ENCODE assay signal across 8 mouse cellular contexts in the genomic region with DNA sequence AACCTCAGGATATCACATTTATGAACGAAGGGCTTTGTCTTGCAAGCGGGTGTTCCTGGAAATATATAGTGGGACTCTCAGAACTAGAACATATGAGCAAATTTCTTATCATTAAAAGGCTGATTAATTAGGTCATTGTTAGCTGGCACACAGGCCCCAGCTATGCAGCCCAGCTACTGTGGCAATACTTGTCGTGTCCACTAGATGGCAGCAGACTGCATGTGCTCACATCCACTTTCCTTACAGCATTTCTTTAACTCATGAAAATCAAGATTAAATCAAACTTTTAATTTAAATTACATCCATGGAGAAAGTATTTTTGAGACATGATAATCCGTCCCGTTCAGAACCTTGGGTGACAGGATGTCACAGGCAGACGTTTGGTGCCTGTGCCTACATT. TPM values are rescaled to one million over a fixed set of nuclear protein-coding genes. Genes with fewer than 3 reads are reported as not detected.
DNase-seq lines count a peak whose midpoint lies in the region; ATAC-seq and TF ChIP-seq lines count a peak whose summit lies in the region.

No protein-coding gene starts in this region.

- 14% methylated on average over 6 of the region's 6 CpGs for WGBS in heart, postnatal 0 days

- TF ChIP-seq POLR2A in MEL (IDR thresholded peaks at IDR 0.05; ENCODE audit: control insufficient read depth in 1 of 2, insufficient read depth in 1 of 2, low read depth in 1 of 2, low read length in 2 of 2, poor library complexity in 1 of 2): no peak

- TF ChIP-seq EP300 in MEL (IDR thresholded peaks at IDR 0.05; ENCODE audit: low read depth in 1 of 2, low read length in 2 of 2): no peak
- TF ChIP-seq EP300 in heart, postnatal 0 days (IDR thresholded peaks at IDR 0.05; ENCODE audit: low read depth): no peak

- ATAC-seq in erythroblast, adult 5-6 weeks (replicated peaks; ENCODE audit: low FRiP score, poor library complexity, severe bottlenecking): peak; percentile 73
- no peak for ATAC-seq in heart, postnatal 0 days (ENCODE audit: insufficient read depth, low read depth)

- peak; percentile 72 to 95 (median 86) for TF ChIP-seq CTCF in MEL (IDR thresholded peaks at IDR 0.05 in 2 of 3, conservative IDR thresholded peaks at IDR 0.05 in 1 of 3; ENCODE audit: control insufficient read depth in 1 of 3, insufficient read depth in 1 of 3, low read depth in 2 of 3, low read length in 3 of 3, poor library complexity in 1 of 3, severe bottlenecking in 1 of 3)
- TF ChIP-seq CTCF in heart, postnatal 0 days (IDR thresholded peaks at IDR 0.05; ENCODE audit: low read depth): peak; percentile 93
- TF ChIP-seq CTCF in layer of hippocampus, adult 2 months (conservative IDR thresholded peaks at IDR 0.05): peak; percentile 100

- H3K27me3 ChIP-seq in MEL (ENCODE audit: control insufficient read depth in 1 of 2, insufficient read depth in 2 of 2, low read length in 2 of 2): no peaks in the 10 kb centered on the region
- H3K27me3 ChIP-seq in heart, postnatal 0 days (ENCODE audit: control insufficient read depth, insufficient read depth, low read length): no peaks in the 10 kb centered on the region

- H3K27ac ChIP-seq in MEL (ENCODE audit: control insufficient read depth, low read depth, low read length): no peak overlapping the region
- peak overlapping the region; percentile 81 for H3K27ac ChIP-seq in heart, postnatal 0 days (ENCODE audit: low read depth)
- peak overlapping the region; percentile 93 for H3K27ac ChIP-seq in layer of hippocampus, adult 2 months

- no peak overlapping the region for H3K4me3 ChIP-seq in MEL (ENCODE audit: control insufficient read depth in 1 of 2, insufficient read depth in 1 of 2, low read depth in 2 of 2, low read length in 2 of 2)
- no peak overlapping the region for H3K4me3 ChIP-seq in heart, postnatal 0 days (ENCODE audit: low read depth, low read length)
- no peak overlapping the region for H3K4me3 ChIP-seq in layer of hippocampus, adult 2 months

- peak; percentile 82 for TF ChIP-seq RAD21 in MEL (IDR thresholded peaks at IDR 0.05; ENCODE audit: low read depth, low read length)

- H3K4me1 ChIP-seq in MEL (ENCODE audit: control insufficient read depth in 1 of 2, insufficient read depth in 2 of 2, low read length in 2 of 2): no peaks in the 10 kb centered on the region
- no peaks in the 10 kb centered on the region; the same call in 1 of the 2 replicates for H3K4me1 ChIP-seq in heart, postnatal 0 days (ENCODE audit: control insufficient read depth, insufficient read depth)

- no peaks in the 10 kb centered on the region for H3K9me3 ChIP-seq in MEL (replicated peaks; ENCODE audit: insufficient read depth, low read length)
- no peaks in the 10 kb centered on the region for H3K9me3 ChIP-seq in heart, postnatal 0 days (replicated peaks; ENCODE audit: control insufficient read depth, low read length)

- H3K36me3 ChIP-seq in MEL (ENCODE audit: control insufficient read depth in 1 of 2, insufficient read depth in 2 of 2, low read length in 2 of 2): peaks cover 0 to 2% of the 10 kb centered on the region in 2 experiments; a peak in 1 of 4 replicates
- H3K36me3 ChIP-seq in heart, postnatal 0 days (replicated peaks; ENCODE audit: control insufficient read depth, insufficient read depth, low read length): peaks cover 25% of the 10 kb centered on the region

- no peak overlapping the region for H3K9ac ChIP-seq in MEL (ENCODE audit: control insufficient read depth, low read depth, low read length, poor library complexity, severe bottlenecking)
- H3K9ac ChIP-seq in heart, postnatal 0 days (replicated peaks; ENCODE audit: low read depth, low read length): no peak overlapping the region

- H3K79me2 ChIP-seq in MEL (ENCODE audit: control insufficient read depth, insufficient read depth, low read length, poor library complexity): no peaks in the 10 kb centered on the region

- H3K4me2 ChIP-seq in heart, postnatal 0 days (ENCODE audit: low read depth, low read length): no peak overlapping the region

- peak; percentile 73 for DNase-seq in MEL (ENCODE audit: low read depth, low spot score)
- peak; percentile 94 for DNase-seq in brain, adult 2 months (ENCODE audit: low read depth, low spot score)
- peak; percentile 57 for DNase-seq in heart, postnatal 0 days (ENCODE audit: low spot score)
- DNase-seq in layer of hippocampus, adult 2 months (ENCODE audit: low spot score in 2 of 2): peak; percentile 74 to 82
- peak; percentile 78 for DNase-seq in lung, postnatal 10 days
- DNase-seq in retina, adult 2 months (ENCODE audit: low read depth, low spot score): peak; percentile 55
- DNase-seq in urinary bladder, postnatal 25 days (ENCODE audit: low spot score): peak; percentile 55

TF ChIP-seq in MEL, 35 proteins besides CTCF, POLR2A, EP300 and RAD21:
- TF ChIP-seq SMC3 (IDR thresholded peaks at IDR 0.05; ENCODE audit: low read depth, low read length) (peak; percentile 87), MYC (IDR thresholded peaks at IDR 0.05; ENCODE audit: low read depth, low read length) (peak; percentile 71; the same call in 1 of the 2 replicates), TCF12 (IDR thresholded peaks at IDR 0.05; ENCODE audit: low read depth, low read length) (no peak), ZC3H11A (IDR thresholded peaks at IDR 0.05; ENCODE audit: low read depth, low read length) (peak; percentile 66)

RNA-seq across cellular contexts. Expression of gene Adi1, which starts 24.6 kb away (rescaled TPM):
- total RNA-seq in MEL (2012; rRNA removed): 18.1 and 22.1 TPM in 2 replicates
- polyA plus RNA-seq in MEL (2012; ENCODE audit: insufficient read depth in 1 of 2, insufficient read length in 2 of 2, low read depth in 1 of 2, low replicate concordance in 2 of 2, missing spikeins in 1 of 2): 10 to 100 TPM in 1 of 2 experiments, not detected in 1; 54.8 TPM
- total RNA-seq in erythroblast, adult 5-6 weeks (2015; ENCODE audit: low replicate concordance): 17.1 and 33.6 TPM in 2 replicates
- total RNA-seq in erythroblast, adult 5-6 weeks (2017; ENCODE audit: low replicate concordance): 4.9 and 5.2 TPM in 2 replicates
- 4.4 and 15.8 TPM in 2 replicates for total RNA-seq in heart, postnatal 0 days (2014; rRNA removed; ENCODE audit: low replicate concordance)
- 37.0 and 38.4 TPM in 2 replicates for polyA plus RNA-seq in heart, postnatal 0 days (2015; fragmentation: Nextera tagmentation; extraction: Ambion mirVana)
- 10 to 100 TPM; 37.0 to 41.0 TPM for total RNA-seq in layer of hippocampus, adult 2 months (2021)

RNA-seq across cellular contexts. Expression of gene Rnaseh1, which starts 50.3 kb away (rescaled TPM):
- 39.0 and 47.9 TPM in 2 replicates for total RNA-seq in MEL (2012; rRNA removed)
- 10 to 100 TPM in 1 of 2 experiments, not detected in 1; 36.5 TPM for polyA plus RNA-seq in MEL (2012; ENCODE audit: insufficient read depth in 1 of 2, insufficient read length in 2 of 2, low read depth in 1 of 2, low replicate concordance in 2 of 2, missing spikeins in 1 of 2)
- 2.1 and 10.4 TPM in 2 replicates for total RNA-seq in erythroblast, adult 5-6 weeks (2015; ENCODE audit: low replicate concordance)
- total RNA-seq in erythroblast, adult 5-6 weeks (2017; ENCODE audit: low replicate concordance): 7.6 and 9.3 TPM in 2 replicates
- 4.1 and 17.7 TPM in 2 replicates for total RNA-seq in heart, postnatal 0 days (2014; rRNA removed; ENCODE audit: low replicate concordance)
- 11.6 and 12.6 TPM in 2 replicates for polyA plus RNA-seq in heart, postnatal 0 days (2015; fragmentation: Nextera tagmentation; extraction: Ambion mirVana)
- total RNA-seq in layer of hippocampus, adult 2 months (2021): 10 to 100 TPM; 12.8 to 14.3 TPM

RNA-seq across cellular contexts. Expression of gene Trappc12, which starts 50.6 kb away (rescaled TPM):
- 29.4 and 31.1 TPM in 2 replicates for total RNA-seq in MEL (2012; rRNA removed)
- polyA plus RNA-seq in MEL (2012; ENCODE audit: insufficient read depth in 1 of 2, insufficient read length in 2 of 2, low read depth in 1 of 2, low replicate concordance in 2 of 2, missing spikeins in 1 of 2): 10 to 100 TPM in 1 of 2 experiments, not detected in 1; 35.1 TPM
- 6.9 and 13.0 TPM in 2 replicates for total RNA-seq in erythroblast, adult 5-6 weeks (2015; ENCODE audit: low replicate concordance)
- total RNA-seq in erythroblast, adult 5-6 weeks (2017; ENCODE audit: low replicate concordance): 13.1 and 13.7 TPM in 2 replicates
- total RNA-seq in heart, postnatal 0 days (2014; rRNA removed; ENCODE audit: low replicate concordance): 41.4 and 43.4 TPM in 2 replicates
- 21.6 and 21.7 TPM in 2 replicates for polyA plus RNA-seq in heart, postnatal 0 days (2015; fragmentation: Nextera tagmentation; extraction: Ambion mirVana)
- 10 to 100 TPM; 58.6 to 59.7 TPM for total RNA-seq in layer of hippocampus, adult 2 months (2021)

RNA-seq across cellular contexts. Expression of gene Eipr1, which starts 51.9 kb away (rescaled TPM):
- total RNA-seq in MEL (2012; rRNA removed): 40.7 and 45.8 TPM in 2 replicates
- polyA plus RNA-seq in MEL (2012; ENCODE audit: insufficient read depth in 1 of 2, insufficient read length in 2 of 2, low read depth in 1 of 2, low replicate concordance in 2 of 2, missing spikeins in 1 of 2): 10 to 100 TPM in 1 of 2 experiments, not detected in 1; 51.5 TPM
- total RNA-seq in erythroblast, adult 5-6 weeks (2015; ENCODE audit: low replicate concordance): 15.3 and 41.1 TPM in 2 replicates
- total RNA-seq in erythroblast, adult 5-6 weeks (2017; ENCODE audit: low replicate concordance): 20.8 and 21.6 TPM in 2 replicates
- 29.3 and 32.0 TPM in 2 replicates for total RNA-seq in heart, postnatal 0 days (2014; rRNA removed; ENCODE audit: low replicate concordance)
- 13.0 and 16.4 TPM in 2 replicates for polyA plus RNA-seq in heart, postnatal 0 days (2015; fragmentation: Nextera tagmentation; extraction: Ambion mirVana)
- total RNA-seq in layer of hippocampus, adult 2 months (2021): 10 to 100 TPM; 51.7 to 53.0 TPM
